Mouse (Mus musculus) right cerebral cortex, adult 2 months (tissue): ENCODE measurements around the gene Kcnj12.

ENCODE experiments used
- DNase-seq, 2 experiments: peaks; one replicate each; pipeline ENCODE4 v3.0.0; 2021 to 2022; ENCODE audit warnings: low spot score in 2 of 2

Kcnj12 gene

DNA sequence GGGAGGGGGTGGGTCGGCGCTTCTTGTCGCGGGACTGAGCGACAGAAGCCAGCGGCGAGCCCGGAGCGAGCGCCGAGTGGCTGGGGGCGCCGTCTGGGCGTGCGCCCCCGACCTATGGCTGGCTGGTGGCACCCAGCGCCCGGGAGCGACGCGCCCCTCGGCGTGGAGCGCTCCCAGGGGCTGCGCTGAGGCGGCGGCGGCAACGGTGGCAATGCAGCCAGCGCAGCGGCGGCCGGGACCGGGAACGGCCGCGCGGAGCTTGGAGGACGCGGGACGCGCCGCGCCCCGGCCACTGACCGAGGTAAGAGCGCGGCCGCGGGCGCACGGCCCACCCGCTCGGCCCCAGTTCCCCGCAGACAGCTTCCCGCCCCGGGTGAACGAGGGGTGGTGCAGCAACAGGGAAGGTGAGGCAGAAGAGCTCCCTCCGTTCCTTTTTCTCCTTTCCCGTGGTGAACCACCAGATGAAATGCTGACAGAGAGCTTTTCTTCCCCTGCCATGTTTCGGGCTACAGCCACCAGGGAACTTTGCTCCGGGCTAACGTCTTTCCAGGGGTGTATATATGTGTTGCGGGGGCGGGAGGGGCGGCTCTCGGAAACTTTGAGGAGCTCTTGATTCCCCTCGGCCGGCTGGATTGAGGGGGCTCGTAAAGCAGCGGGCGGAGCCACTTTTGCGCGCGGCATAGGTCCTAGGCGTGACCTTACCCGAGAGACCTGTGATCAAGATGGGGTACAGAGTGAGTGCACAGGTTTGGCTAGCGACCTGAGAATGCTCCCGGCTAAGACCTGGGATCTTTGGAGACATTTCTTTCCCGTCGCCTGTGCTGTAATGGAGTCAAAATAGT is at the start of gene Kcnj12:
Gene Kcnj12, plus strand, starts transcription at position 15 of the 842 bp plus-strand sequence.
- DNase-seq = peak in 1 of 2 experiments; percentile 20

DNA sequence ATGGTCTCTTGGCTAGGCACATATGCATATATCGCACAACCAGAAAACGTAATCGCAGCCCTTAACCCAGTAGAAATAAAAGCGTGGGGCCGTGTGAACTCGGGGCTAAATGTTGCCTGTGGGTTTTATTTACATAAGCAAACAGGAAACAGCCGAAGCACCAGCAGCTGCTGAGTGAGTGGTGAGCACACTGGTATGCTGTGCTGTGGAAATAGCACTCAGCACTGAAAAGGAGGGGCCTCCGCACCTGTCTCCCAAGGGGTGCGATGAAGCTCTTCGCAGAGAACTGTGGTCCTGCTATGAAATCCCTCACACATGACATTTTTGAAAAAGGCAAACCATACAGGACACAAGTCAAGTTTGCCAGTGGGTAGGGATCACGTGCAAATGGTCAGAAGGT is 47.3 kb upstream of the Kcnj12 start:
- no peak for DNase-seq

- DNase-seq = no peak
These were observed 46.1 kb upstream of the Kcnj12 start for GRCm38 (mm10) chr11:60976234-60976633.

DNA sequence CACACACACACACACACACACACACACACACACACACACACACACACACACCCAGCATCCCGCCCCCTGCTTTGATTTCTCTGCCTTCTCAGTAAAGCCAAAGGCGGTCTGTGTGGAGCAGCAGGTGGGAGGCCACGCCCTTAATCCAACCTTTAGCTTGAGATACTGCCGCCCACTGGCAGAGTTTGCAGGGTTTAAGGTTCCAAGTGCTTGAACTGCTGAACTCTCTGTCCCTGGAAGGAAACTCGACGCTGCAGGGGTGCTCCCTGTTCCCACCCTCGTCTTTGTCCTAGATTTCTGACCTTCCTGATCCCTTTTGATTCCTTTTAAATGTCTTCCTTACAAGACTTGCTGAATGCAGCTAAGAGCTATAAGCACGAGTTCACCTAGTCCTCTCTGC is 45.6 kb upstream of the Kcnj12 start:
- DNase-seq = no peak

GRCm38 (mm10) chr11:60977153-60977552 is 45.2 kb upstream of the Kcnj12 start:
- DNase-seq = no peak

- no peak for DNase-seq
These were observed 43.7 kb upstream of the Kcnj12 start for GRCm38 (mm10) chr11:60978658-60979057.

GRCm38 (mm10) chr11:60979788-60980187 is 42.6 kb upstream of the Kcnj12 start:
- DNase-seq = no peak

- peak in 1 of 2 experiments; percentile 40 for DNase-seq
These were observed 40.5 kb upstream of the Kcnj12 start for GRCm38 (mm10) chr11:60981693-60982486.

DNA sequence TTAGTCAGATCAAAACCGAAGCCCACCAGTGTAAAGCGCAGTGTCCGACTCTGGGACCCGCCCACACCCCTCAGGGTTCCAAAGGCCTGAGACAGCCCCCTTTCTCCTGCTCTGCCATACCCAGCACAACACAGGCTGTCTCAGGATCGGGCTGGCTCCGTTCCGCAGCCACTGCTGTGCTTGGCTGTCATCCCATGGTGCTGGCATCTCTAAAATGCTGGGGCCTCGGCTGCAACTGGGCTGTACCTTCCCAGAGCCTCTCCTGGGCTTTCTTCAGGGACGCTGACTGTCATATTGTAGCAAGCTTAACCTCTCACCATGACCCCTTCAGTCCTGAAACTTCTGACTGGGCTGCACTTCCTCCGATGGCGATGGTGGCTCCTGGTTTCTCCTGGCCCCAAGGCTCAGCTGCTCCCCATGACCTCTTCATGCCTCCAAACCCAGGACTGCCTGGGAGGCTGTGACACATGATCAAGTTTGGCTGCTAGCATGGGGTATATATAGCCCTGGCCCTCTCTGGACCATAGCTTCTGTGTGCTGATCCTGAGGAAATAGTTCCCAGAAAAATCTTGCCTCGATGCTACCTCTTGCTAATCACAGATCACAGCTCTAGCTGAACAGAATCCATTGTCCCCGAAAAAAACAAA is 37.3 kb upstream of the Kcnj12 start:
- DNase-seq = peak in 1 of 2 experiments; percentile 19

GRCm38 (mm10) chr11:60990428-60990827 is 31.9 kb upstream of the Kcnj12 start:
- DNase-seq = no peak

GRCm38 (mm10) chr11:61002736-61003135 is 19.6 kb upstream of the Kcnj12 start:
- no peak for DNase-seq

DNA sequence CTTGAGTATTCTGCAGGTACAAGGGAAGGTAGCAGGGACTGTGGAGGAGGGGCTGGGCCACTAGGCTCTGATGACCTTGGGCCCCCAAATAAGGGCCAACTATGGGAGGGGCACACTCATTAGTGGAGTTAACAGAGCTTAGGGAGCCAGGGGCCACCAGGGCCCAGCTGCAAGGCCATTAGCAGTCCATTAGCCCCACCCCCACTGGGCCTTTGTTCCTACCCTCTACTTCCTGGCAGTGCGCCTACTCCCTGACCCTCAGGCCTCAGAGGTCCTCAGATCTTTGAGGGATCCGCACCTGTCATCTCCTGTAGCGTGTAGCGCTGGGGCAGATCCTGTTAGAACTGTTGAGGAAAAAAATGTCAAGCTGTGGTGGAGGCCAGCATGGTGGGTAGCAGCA is 18.3 kb upstream of the Kcnj12 start:
- no peak for DNase-seq

- DNase-seq = no peak
These were observed 17.6 kb upstream of the Kcnj12 start for GRCm38 (mm10) chr11:61004781-61005180.

DNA sequence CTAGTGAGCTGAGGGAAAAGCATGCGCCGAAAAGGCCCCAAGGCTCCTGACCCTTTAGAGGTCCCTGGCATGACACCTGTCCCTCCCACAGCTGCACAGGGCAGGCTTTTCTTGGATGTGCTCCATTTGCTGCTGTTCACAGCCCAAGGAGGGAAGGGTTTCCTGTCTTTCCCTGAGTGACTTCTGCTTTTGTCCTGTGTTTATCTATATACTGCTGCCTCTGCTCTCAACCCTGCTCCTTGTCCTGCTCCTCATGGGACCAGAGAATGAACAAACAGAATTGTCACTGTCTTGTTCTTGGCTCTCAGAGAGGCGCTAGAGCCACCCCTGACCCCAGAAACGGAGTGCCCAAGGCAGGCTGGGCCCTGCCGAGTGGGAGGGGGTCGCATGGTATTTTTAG is 17.0 kb upstream of the Kcnj12 start:
- DNase-seq = no peak

DNA sequence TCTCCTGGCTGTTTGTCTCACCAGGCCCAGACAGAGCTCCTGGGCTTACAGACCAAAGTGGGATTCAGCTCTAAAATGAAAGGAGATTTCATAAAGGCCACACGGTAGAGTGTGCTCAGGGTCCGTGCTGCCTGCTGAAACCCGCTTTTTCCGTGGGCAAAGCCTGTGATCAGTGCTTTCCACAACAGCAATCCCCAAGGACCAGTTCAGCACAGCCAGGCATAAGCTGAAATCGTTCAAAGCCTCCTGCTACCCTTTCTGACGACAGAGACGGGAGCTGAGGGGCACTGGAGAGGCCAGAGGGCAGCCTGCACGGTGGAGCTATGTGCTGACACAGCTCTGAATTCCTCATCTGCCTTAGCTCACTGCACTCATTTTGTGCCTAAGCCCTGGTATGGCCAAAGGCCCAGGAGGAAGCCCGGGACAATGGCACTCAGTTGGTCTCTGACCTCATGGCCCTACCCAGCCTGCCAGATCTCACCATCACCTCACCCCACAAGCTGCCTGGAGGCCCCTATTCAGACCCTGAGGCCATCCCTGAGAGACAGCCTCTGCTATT is 10.5 kb upstream of the Kcnj12 start:
- DNase-seq = no peak

GRCm38 (mm10) chr11:61016866-61017398 is 5.4 kb upstream of the Kcnj12 start:
- no peak for DNase-seq

DNA sequence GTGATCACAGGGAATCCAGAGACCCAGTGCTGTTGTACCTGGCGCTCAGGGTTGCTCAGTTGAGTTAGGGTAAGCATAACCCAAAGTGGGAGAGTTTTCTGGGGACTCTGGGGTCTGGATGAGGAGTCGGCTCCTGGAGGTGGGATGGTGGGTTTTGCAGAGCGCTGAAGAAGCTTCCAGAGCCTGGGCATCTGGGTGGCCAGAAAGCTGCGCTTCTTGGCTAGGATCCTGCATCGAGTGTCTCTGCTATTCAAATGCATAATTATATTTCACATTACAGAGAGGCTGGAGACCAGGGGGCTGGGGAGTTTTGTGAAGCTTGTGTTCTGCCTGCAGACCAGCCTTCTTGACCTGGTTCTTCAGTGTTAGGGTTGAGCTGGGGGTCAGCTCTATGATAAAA is 1.2 kb upstream of the Kcnj12 start:
- no peak for DNase-seq

- DNase-seq = peak; percentile 54 to 68
These were observed 451 bp upstream of the Kcnj12 start for GRCm38 (mm10) chr11:61021676-61022549.

DNA sequence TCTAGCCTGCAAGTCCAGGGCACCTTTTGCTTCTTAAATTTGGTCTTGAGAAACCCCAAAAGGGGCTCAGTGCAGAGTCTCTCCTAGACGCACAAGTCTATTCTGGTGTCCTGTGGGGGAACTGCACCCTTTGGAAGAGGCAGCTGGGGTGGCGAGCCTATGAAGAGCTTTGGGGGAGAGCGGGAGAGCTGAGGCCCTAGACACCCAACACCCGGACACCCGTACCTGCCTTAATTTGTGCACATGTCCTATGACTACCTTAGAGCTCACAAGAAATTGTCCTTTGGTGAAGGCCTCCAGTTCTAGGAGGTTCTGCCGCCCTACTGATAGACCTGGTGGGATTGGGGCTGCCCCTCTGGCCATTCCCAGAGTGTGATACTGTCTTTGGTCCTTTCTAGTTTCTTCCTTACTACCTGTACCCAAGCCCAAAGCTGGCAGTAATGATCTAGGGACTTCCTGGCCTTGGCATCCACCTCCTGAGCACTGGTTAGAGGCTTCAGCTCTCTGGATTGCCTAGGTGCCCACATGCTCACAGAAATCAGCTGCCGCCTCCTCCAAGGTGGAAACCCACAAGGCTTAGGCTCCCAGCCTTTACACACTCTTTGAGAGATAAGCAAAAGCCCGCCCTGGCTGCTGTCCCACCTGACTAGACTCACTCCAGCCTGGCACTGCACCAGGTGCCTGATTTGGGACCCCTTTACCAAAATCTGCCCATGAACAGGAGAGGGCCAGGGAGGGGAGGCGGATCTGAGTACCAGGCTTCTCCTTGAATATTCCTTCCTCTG is 1.2 kb downstream of the Kcnj12 start:
- DNase-seq = no peak

GRCm38 (mm10) chr11:61024388-61024787 is 2.0 kb downstream of the Kcnj12 start:
- no peak for DNase-seq
